Mouse (Mus musculus) gastrocnemius, adult 8-10 months (tissue): ENCODE data around the gene Arfgef3. TPM values are rescaled to one million over a fixed set of nuclear protein-coding genes. Genes with fewer than 3 reads are reported as not detected.
"Not testable (repeated sequence)": the region's sequence is repeated elsewhere in the genome, so short reads cannot be mapped to it uniquely, and the experiment has no call there.

Experiments
- DNase-seq, 2 experiments: peaks; one replicate each; pipeline ENCODE4 v3.0.0; 2022; ENCODE audit warnings: low spot score in 2 of 2
- total RNA-seq, 4 experiments: library from RNA; stranded (reverse); gene quantifications; 2 replicates each; pipeline ENCODE4 v1.2.4; 2022

Gene Arfgef3
- total RNA-seq, 4 experiments from 2014 or later: 0.10 to 0.31 (median 0.13) TPM

DNA sequence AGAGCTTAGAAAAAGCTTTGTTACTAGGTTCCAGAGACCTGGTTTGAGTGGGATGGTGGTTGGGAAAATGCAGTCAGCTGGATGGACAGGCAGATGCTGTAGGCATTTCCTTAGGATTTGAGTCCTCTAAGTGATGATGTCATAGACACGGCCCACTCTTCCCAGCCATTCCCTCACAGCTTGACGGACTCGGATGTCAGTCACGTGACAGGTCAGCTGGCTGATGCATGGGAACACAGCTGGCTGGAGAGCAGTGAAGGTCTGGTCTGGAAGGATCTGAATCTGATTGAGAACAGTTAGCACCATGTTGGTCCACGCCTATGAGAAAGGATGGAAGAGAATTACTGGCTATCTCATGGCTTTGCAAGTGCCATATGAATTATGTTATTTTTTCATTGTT is 154.3 kb downstream of the Arfgef3 start:
- no peak for DNase-seq

DNA sequence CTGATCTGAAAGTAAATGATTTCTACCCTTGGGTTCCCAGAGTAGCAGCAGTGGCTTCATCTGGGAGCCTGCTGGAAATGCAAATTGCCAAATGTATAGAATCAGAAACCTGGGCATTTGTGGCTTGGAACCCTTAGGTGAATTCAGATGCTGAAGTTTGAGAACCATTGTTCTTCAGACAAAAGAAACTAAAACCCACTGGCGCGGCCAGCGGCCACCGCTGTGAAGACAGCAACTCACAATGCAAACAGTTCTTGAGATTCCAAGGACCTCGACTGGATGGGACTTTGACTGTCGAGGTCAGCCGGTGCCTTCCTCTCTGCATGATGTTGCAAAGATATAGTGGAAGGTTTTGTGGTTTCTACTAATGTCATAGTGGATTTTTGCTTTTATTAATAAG is 159.6 kb downstream of the Arfgef3 start:
- no peak for DNase-seq

DNA sequence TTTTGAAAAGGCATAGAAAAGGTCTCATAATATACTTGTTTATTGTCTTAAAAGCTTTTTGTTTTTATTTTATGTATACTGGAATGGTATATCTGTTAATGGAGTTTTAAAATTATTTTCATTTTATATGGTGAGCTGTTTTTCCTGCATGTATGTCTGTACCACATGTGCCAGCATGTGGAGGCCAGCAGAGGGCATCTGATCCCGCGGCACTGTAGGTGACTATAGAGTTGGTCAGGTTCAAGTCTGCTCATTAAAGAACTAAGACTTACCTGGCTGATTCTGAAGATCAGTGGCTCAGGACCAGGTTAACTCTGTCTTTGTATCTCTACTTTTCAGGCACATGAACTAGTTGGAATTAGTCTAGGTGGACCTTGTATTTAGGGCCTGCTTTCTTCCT is 171.2 kb downstream of the Arfgef3 start:
- DNase-seq: no peak

DNA sequence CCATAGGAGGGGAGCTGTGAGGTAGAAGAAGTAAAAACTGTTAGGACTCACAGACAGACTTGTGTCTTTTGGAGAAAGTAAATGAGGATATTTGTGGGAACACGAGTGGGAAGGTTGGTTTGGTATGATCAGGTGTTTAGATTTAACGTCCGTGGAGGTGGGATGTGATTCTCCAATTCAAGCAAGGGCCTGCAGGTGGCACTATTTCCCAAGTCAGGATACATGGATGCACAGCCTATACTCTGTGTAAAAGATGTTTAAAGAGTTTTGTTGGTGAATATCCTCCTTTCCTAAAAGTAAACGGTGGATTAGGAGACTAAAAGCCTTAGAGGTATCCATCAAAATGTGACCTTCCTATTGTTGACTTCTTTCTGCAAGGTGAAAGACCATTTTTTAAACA is 180.8 kb downstream of the Arfgef3 start:
- DNase-seq: no peak

DNA sequence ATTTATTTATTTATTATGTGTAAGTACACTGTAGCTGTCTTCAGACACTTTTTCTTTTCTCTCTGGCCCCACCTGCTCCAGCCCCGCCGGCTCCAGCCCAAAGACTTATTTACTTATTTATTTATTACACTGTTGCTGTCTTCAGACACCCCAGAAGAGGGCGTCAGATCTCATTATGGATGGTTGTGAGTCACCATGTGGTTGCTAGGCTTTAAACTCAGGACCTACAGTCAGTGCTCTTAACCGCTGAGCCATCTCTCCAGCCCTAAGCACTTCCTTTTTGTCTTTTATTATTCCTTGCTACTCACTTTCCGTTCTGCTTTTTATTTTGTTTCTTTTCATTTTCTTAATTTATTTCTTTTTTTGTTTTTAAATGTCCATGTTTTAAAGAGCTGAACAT is 182.3 kb downstream of the Arfgef3 start:
- DNase-seq: no peak

DNA sequence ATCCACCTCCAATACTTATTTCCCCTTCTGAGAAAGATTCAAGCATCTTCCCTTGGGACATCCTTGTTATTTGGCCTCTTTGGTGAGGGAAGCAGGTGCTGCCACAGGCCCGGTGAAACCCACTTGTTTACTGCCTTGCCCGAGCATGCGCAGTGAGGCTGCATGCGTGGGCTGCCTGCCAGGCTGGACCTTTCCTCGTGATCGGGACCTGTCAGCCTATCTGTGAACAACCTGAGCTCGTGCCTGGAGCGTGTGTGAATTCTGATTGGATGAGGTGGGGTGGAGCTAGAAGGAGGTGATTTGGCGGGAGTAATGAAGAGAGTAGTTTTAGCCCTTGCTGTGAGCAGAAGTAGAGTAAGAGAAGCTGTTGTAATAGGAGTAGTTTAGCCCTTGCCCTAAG is 184.7 kb downstream of the Arfgef3 start:
- not testable (repeated sequence) for DNase-seq

DNA sequence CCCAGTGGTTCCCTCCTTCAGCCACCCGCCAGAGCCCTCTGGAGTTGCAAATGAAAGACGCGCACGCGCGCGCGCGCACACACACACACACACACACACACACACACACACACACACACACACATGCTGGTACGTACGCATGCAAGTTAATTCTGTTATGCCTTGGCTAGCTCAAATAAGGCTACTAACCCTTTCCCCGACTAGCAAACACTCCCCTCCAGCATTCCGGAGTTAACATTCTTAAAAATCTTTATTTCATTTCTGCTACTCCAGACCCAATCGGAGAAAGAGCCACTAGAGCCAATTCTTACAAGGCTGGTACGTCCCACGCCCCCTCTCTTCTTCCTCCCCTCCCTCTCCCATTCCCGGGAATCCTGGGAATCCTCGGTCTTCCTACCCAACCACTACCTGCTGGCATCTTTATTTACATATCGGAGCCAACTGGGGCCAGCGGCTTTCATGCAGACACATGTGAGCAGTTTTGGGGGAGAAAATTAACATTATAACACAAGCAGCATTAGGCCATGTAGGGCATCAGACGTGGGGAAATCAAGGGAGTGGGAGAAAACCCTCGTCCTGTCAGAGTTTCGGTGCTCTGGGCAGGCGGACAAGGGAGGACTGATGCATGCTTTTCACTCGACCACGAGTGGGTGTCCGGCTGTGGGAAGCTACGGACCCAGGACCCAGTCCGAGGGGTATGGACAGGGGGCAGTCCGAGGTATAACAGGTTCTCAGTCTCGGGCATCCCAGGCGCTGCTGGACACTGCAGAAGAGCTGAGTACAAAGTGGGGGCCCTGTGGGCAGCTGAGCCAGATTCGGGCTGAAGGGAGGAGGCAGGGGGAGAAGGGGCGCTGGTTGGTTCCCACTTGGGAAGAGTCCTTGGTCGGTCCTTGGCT is 194.2 kb downstream of the Arfgef3 start:
- no peak for DNase-seq

DNA sequence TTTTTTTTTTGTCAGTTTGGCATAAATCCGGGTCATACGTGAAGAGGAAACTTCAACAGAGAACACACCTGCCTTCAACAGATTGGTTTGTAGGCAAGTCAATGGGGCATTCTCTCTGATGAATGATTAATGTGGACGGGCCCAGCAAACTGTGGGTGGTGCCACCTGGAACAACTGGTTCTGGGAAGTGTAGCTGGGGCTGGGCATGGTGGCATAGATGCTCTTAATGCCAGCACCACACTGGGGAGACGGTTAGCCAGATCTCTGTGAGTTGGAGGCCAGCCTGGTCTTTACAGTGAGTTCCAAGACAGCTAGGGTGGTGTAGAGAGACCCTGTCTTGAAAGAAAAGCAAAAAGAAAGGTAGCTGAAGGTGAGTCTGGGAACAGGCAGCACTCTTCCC is 196.4 kb downstream of the Arfgef3 start:
- no peak for DNase-seq

DNA sequence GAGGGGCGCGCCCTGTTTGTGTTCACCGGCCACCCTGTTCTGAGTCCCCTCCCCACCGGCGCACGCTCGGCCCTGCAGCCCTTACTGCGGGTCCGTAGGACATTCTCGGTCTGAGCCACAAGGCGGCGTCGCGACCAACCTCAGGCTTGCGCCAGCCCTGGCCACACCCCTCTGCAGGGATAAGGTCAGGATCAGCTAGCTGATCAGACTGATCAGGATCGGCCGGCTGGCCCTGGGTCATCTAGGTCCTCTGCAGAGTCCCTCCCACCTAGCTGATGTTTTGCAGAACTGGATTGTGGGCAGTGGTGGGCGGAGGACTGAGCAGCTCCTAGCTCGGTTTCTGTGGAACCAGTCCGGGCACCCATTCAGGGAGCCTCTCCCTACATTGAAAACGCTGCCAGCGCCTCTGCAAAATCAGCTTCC is 197.9 kb downstream of the Arfgef3 start, which contains the start of gene Hebp2:
Gene Hebp2 (minus strand): TSS at position 264 of the 423 bp plus-strand sequence.
- peak in 1 of 2 experiments; percentile 33 for DNase-seq

DNA sequence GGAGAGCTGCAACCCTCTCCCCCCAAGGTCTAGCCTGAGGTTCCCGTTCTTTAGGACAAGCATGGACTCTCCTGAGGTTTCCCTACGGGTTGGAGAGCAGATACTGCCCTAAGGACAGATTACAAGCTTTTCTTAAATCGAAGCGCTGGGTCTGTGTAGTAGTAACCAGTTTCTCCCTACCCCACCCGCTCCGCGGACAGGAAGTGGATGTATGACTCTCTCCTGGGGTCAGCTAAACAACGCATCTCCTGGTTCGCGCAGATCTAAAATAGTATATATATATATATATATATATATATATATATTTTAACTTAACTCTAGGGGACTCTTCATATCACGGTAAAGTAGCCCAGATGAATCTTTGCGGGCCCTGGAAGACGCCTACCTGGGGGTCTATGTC is 198.4 kb downstream of the Arfgef3 start:
- DNase-seq: no peak

DNA sequence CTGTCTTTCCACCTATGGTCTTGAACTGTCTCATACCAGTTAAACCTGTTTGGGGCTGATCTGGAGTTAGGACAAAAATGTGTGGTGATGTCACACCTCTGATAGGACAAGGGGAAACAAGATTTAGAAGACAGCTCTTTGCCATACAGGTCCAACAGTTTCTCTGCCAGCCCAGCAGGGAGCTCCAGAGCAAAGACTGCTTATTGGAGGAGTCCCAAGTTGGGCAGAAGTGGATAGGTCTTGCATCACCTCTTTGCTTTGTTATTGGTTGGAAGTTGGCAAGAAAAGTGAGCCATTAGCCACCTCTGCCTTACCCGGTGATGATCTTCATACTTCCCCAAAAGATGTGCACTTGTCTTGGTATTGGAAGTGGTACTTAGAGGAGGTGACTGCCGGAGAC is 206.9 kb downstream of the Arfgef3 start:
- no peak for DNase-seq

DNA sequence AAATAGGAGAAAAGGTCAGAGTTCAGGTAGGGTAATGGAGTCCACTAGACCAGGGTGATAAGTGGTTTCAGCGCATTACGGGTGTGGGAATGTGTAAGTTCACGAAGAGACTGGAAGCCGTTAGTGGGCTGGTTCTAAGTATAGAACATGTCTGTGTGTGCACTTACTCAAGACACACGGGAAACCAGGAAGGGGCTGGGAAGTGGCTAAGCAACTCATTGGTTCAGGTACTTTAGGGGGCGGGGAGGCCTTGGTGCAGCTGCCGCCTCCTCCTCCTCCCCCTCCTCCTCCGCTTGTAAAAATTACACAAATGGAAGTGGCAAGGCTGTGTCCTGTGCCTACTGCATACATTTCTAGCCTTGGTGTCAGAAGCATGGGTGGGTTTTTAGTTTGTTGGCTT is 211.5 kb downstream of the Arfgef3 start:
- no peak for DNase-seq

Other genes starting within 250 kb of the Arfgef3 start
- under 1 TPM; 0.27 to 0.44 (median 0.34) TPM for gene Hebp2, start 197.9 kb downstream of the Arfgef3 start, total RNA-seq
- gene Gm4922, start 42.8 kb upstream of the Arfgef3 start, total RNA-seq: not detected
- 1 to 10 TPM; 1.1 to 2.6 (median 1.5) TPM for gene Perp, start 101.1 kb upstream of the Arfgef3 start, total RNA-seq